Comparison of ENCODE assay signal across 10 mouse cellular contexts in genomic region chr11:58021095-58021494, GRCm38 (mm10). TPM values are rescaled to one million over a fixed set of nuclear protein-coding genes. Genes with fewer than 3 reads are reported as not detected.
DNase-seq lines count a peak whose midpoint lies in the region; ATAC-seq and TF ChIP-seq lines count a peak whose summit lies in the region.
"Had no signal": no experiment of that assay in that cellular context is flagged by ENCODE, and none has a peak within 500 bp of the region (broad histone marks: within the 10 kb centered on the region; RNA-seq: fewer than 3 reads in every experiment).

No protein-coding gene starts in this region.

- H3K27me3 ChIP-seq in hindbrain, embryonic 15.5 days, result no peaks in the 10 kb centered on the region
- H3K27me3 ChIP-seq in hindbrain, embryonic 14.5 days (ENCODE audit: control insufficient read depth, insufficient read depth, low read length), result no peaks in the 10 kb centered on the region
- H3K27me3 ChIP-seq in CH12.LX (replicated peaks), result no peaks in the 10 kb centered on the region
- no peaks in the 10 kb centered on the region for H3K27me3 ChIP-seq in liver, embryonic 15.5 days
- H3K27me3 ChIP-seq: forebrain, embryonic 12.5 days had no signal

- 0 out of 2 replicates have a peak overlapping the region, but pooled peaks have one; percentile 3 for H3K27ac ChIP-seq in hindbrain, embryonic 15.5 days (replicated peaks)
- H3K27ac ChIP-seq in hindbrain, embryonic 14.5 days, result no peak overlapping the region
- H3K27ac ChIP-seq in CH12.LX (ENCODE audit: insufficient read depth, low read depth), result peak overlapping the region; percentile 1; the same call in 1 of the 2 replicates
- H3K27ac ChIP-seq in liver, embryonic 15.5 days (replicated peaks), result peak overlapping the region; percentile 59
- H3K27ac ChIP-seq: forebrain, embryonic 12.5 days had no signal

- 82% methylated on average over 1 of the region's 1 CpGs for WGBS in hindbrain, embryonic 15.5 days
- 70% methylated on average over 1 of the region's 1 CpGs for WGBS in hindbrain, embryonic 14.5 days
- 25% methylated on average over 1 of the region's 1 CpGs for WGBS in liver, embryonic 15.5 days (ENCODE audit: insufficient replicate concordance)

- H3K9ac ChIP-seq in hindbrain, embryonic 15.5 days, result no peak overlapping the region
- H3K9ac ChIP-seq in hindbrain, embryonic 14.5 days, result no peak overlapping the region
- H3K9ac ChIP-seq in CH12.LX (ENCODE audit: insufficient read depth, low read depth), result no peak overlapping the region
- H3K9ac ChIP-seq in liver, embryonic 15.5 days, result no peak overlapping the region
- H3K9ac ChIP-seq: forebrain, embryonic 12.5 days had no signal

- H3K9me3 ChIP-seq in hindbrain, embryonic 15.5 days, result no peaks in the 10 kb centered on the region
- no peaks in the 10 kb centered on the region for H3K9me3 ChIP-seq in hindbrain, embryonic 14.5 days (ENCODE audit: control insufficient read depth, low read length)
- H3K9me3 ChIP-seq in CH12.LX (replicated peaks; ENCODE audit: low read length), result no peaks in the 10 kb centered on the region
- no peaks in the 10 kb centered on the region for H3K9me3 ChIP-seq in liver, embryonic 15.5 days (replicated peaks)
- H3K9me3 ChIP-seq: forebrain, embryonic 12.5 days had no signal

- in situ Hi-C loops in CH12.LX (cut with MboI; ENCODE audit: low pct_ligation_motif_present, low pct_unique_long_range_greater_than_20kb, low sequenced_read_pairs), result no loop called here

- no peak for TF ChIP-seq CTCF in CH12.LX (conservative IDR thresholded peaks at IDR 0.05 in 1 of 2, IDR thresholded peaks at IDR 0.05 in 1 of 2; ENCODE audit: low read depth in 2 of 2, low read length in 2 of 2)

- no peak for TF ChIP-seq POLR2A in CH12.LX (IDR thresholded peaks at IDR 0.05; ENCODE audit: low read depth, low read length)

- H3K36me3 ChIP-seq in hindbrain, embryonic 15.5 days, result no peaks in the 10 kb centered on the region
- H3K36me3 ChIP-seq in hindbrain, embryonic 14.5 days (replicated peaks; ENCODE audit: control insufficient read depth, insufficient read depth), result no peaks in the 10 kb centered on the region
- H3K36me3 ChIP-seq in CH12.LX (replicated peaks in 1 of 2; ENCODE audit: control insufficient read depth in 1 of 2, insufficient read depth in 1 of 2, low read length in 1 of 2), result peaks cover 0 to 59% of the 10 kb centered on the region in 2 experiments
- H3K36me3 ChIP-seq in liver, embryonic 15.5 days (replicated peaks), result no peaks in the 10 kb centered on the region
- H3K36me3 ChIP-seq: forebrain, embryonic 12.5 days had no signal

- ATAC-seq in hindbrain, embryonic 15.5 days (ENCODE audit: low FRiP score, low read depth), result no peak
- no peak for ATAC-seq in hindbrain, embryonic 14.5 days (ENCODE audit: low FRiP score)
- ATAC-seq in granulocyte monocyte progenitor cell, adult 5-6 weeks (replicated peaks; ENCODE audit: poor library complexity, severe bottlenecking), result peak; percentile 36
- no peak for ATAC-seq in liver, embryonic 15.5 days (ENCODE audit: insufficient read depth)

- no peak overlapping the region for H3K4me2 ChIP-seq in hindbrain, embryonic 15.5 days
- no peak overlapping the region for H3K4me2 ChIP-seq in hindbrain, embryonic 14.5 days (replicated peaks)
- H3K4me2 ChIP-seq in CH12.LX (ENCODE audit: insufficient read depth, low read depth, poor library complexity, severe bottlenecking), result peak overlapping the region; percentile 1; the same call in 1 of the 2 replicates
- H3K4me2 ChIP-seq in liver, embryonic 15.5 days, result peak overlapping the region; percentile 6; the same call in 1 of the 2 replicates
- H3K4me2 ChIP-seq: forebrain, embryonic 12.5 days had no signal

- peaks cover 44% of the 10 kb centered on the region for H3K4me1 ChIP-seq in hindbrain, embryonic 15.5 days (replicated peaks)
- peaks cover 13% of the 10 kb centered on the region for H3K4me1 ChIP-seq in hindbrain, embryonic 14.5 days (replicated peaks; ENCODE audit: control insufficient read depth, insufficient read depth, low read length)
- H3K4me1 ChIP-seq in CH12.LX (ENCODE audit: control insufficient read depth in 1 of 2, insufficient read depth in 2 of 2), result peaks cover 43 to 91% of the 10 kb centered on the region in 2 experiments
- H3K4me1 ChIP-seq in liver, embryonic 15.5 days (replicated peaks), result peaks cover 93% of the 10 kb centered on the region

- DNase-seq in hindbrain, embryonic 14.5 days (ENCODE audit: low spot score), result no peak
- no peak for DNase-seq in CH12.LX (ENCODE audit: extremely low read depth)
- no peak for DNase-seq in layer of hippocampus, adult 18-20 months (ENCODE audit: low spot score in 2 of 2)
- no peak for DNase-seq in right cerebral cortex, postnatal 10 days (ENCODE audit: low spot score in 2 of 2)
- DNase-seq: kidney, adult 11 months; lung, postnatal 36 days had no signal

- TF ChIP-seq EP300 in CH12.LX (IDR thresholded peaks at IDR 0.05; ENCODE audit: low read length), result no peak; the same call in 1 of the 2 replicates

- TF ChIP-seq RAD21 in CH12.LX (IDR thresholded peaks at IDR 0.05; ENCODE audit: low read depth, low read length), result no peak

- dilution Hi-C loops in CH12.LX (cut with MboI; ENCODE audit: extremely low pct_ligation_motif_present, extremely low pct_unique_long_range_greater_than_20kb, low sequenced_read_pairs), result no loop called here

- H3K4me3 ChIP-seq in hindbrain, embryonic 15.5 days, result no peak overlapping the region
- no peak overlapping the region for H3K4me3 ChIP-seq in hindbrain, embryonic 14.5 days (replicated peaks; ENCODE audit: low read length)
- H3K4me3 ChIP-seq in CH12.LX (replicated peaks in 1 of 3; ENCODE audit: low read depth in 2 of 3, low read length in 2 of 3, poor library complexity in 1 of 3), result no peak overlapping the region
- no peak overlapping the region for H3K4me3 ChIP-seq in liver, embryonic 15.5 days (replicated peaks)
- H3K4me3 ChIP-seq: forebrain, embryonic 12.5 days had no signal

- peaks cover 100% of the 10 kb centered on the region for H3K79me2 ChIP-seq in CH12.LX (replicated peaks; ENCODE audit: control insufficient read depth, extremely low read depth, insufficient read depth, poor library complexity, severe bottlenecking)

TF ChIP-seq in CH12.LX, 34 proteins besides CTCF, POLR2A, EP300 and RAD21:
- TF ChIP-seq USF1 (IDR thresholded peaks at IDR 0.05; ENCODE audit: low read depth, low read length), result no peak
- no peak for TF ChIP-seq RCOR1 (conservative IDR thresholded peaks at IDR 0.05; ENCODE audit: low read depth, low read length)
- TF ChIP-seq MEF2A (IDR thresholded peaks at IDR 0.05; ENCODE audit: borderline replicate concordance, low read depth, low read length), result peak; percentile 6; the same call in 1 of the 2 replicates
- TF ChIP-seq SIN3A (IDR thresholded peaks at IDR 0.05; ENCODE audit: low read length), result 0 out of 2 replicates have a peak, but pooled peaks have one; percentile 54
- peak; percentile 29; the same call in 1 of the 2 replicates for TF ChIP-seq IRF4 (IDR thresholded peaks at IDR 0.05; ENCODE audit: low read depth, low read length)
- TF ChIP-seq ETS1 (conservative IDR thresholded peaks at IDR 0.05; ENCODE audit: low read depth, low read length), result peak; percentile 60; the same call in 1 of the 2 replicates

RNA-seq across cellular contexts. Expression of gene Larp1, which starts 12.2 kb away (rescaled TPM):
- polyA plus RNA-seq in hindbrain, embryonic 15.5 days (2015; fragmentation: Nextera tagmentation; extraction: Ambion mirVana), result 20.6 and 22.4 TPM in 2 replicates
- polyA plus RNA-seq in hindbrain, embryonic 14.5 days (2014; fragmentation: Nextera tagmentation; extraction: Ambion mirVana), result 19.6 and 21.3 TPM in 2 replicates
- total RNA-seq in CH12.LX (2012; rRNA removed) (94.1 and 106 TPM in 2 replicates), CH12.LX (2014; rRNA removed) (33.4 and 38.2 TPM in 2 replicates)
- 222 and 284 TPM in 2 replicates for polyA plus RNA-seq in CH12.LX (2012; ENCODE audit: insufficient read length, low read depth)
- 140 and 152 TPM in 2 replicates for total RNA-seq in granulocyte monocyte progenitor cell, adult 5-6 weeks (2014; fragmentation: Nextera tagmentation)
- total RNA-seq in granulocyte monocyte progenitor cell, adult 5-6 weeks (2017), result 57.4 and 70.4 TPM in 2 replicates
- polyA plus RNA-seq in liver, embryonic 15.5 days (2015; fragmentation: Nextera tagmentation; extraction: Ambion mirVana), result 17.3 and 19.8 TPM in 2 replicates
- total RNA-seq in layer of hippocampus, adult 18-20 months (2021), result 10 to 100 TPM; 89.7 to 90.3 TPM

Comparison
In these comparisons a context has a peak if more than half of its experiments do, and no peak if none do; other contexts are left out.
1. H3K4me2 ChIP-seq: peak in CH12.LX (single experiment) and liver, embryonic 15.5 days (single experiment); none in hindbrain, embryonic 15.5 days (single experiment) and hindbrain, embryonic 14.5 days (single experiment).